Mouse (Mus musculus): Measurements from ENCODE around the gene Thumpd2. TPM values are rescaled to one million over a fixed set of nuclear protein-coding genes. Genes with fewer than 3 reads are reported as not detected.
A peak's percentile ranks its signal among the peaks of the same experiment; 100 is the strongest.

Thumpd2 gene
- polyA plus RNA-seq, 1 experiment from 2014 or later = 7.8 TPM

GRCm38 (mm10) chr17:81032957-81033356 is 31.9 kb downstream of the Thumpd2 start:
- Histone ChIP-seq H3K9me3 (replicated peaks) (no peaks in the 10 kb centered on the region), H3K4me2 (peak overlapping the region; percentile 21; the same call in 1 of the 2 replicates), H3K27me3 (no peaks in the 10 kb centered on the region), H3K4me3 (replicated peaks) (no peak overlapping the region), H3K27ac (peak overlapping the region; percentile 80), H3K9ac (no peak overlapping the region), H3K36me3 (peaks cover 59% of the 10 kb centered on the region), H3K4me1 (replicated peaks) (peaks cover 27% of the 10 kb centered on the region)
- 34% methylated on average over 2 of the region's 2 CpGs for WGBS (ENCODE audit: insufficient replicate concordance)
- DNase-seq (peak; percentile 9), ATAC-seq (ENCODE audit: low read depth) (no peak)

- Histone ChIP-seq H3K27me3 (no peaks in the 10 kb centered on the region), H3K36me3 (peaks cover 55% of the 10 kb centered on the region)
These were observed 32.9 kb downstream of the Thumpd2 start for GRCm38 (mm10) chr17:81031830-81032442.

GRCm38 (mm10) chr17:81027331-81027730 is 37.6 kb downstream of the Thumpd2 start:
- Histone ChIP-seq H3K4me2 (no peak overlapping the region), H3K9me3 (replicated peaks) (no peaks in the 10 kb centered on the region), H3K27me3 (no peaks in the 10 kb centered on the region), H3K4me3 (replicated peaks) (no peak overlapping the region), H3K36me3 (peaks cover 63% of the 10 kb centered on the region), H3K27ac (no peak overlapping the region), H3K9ac (no peak overlapping the region), H3K4me1 (replicated peaks) (peaks cover 15% of the 10 kb centered on the region)
- ATAC-seq (ENCODE audit: low read depth) (no peak), DNase-seq (no peak)
- WGBS (ENCODE audit: insufficient replicate concordance) = 87% methylated on average over 6 of the region's 6 CpGs

More at GRCm38 (mm10) chr17:81031830-81032442, 32.9 kb downstream of the Thumpd2 start:
- H3K4me2 ChIP-seq = 0 out of 2 replicates have a peak overlapping the region, but pooled peaks have one; percentile 5
- peaks cover 27% of the 10 kb centered on the region for H3K4me1 ChIP-seq (replicated peaks)
- no peak overlapping the region for H3K4me3 ChIP-seq (replicated peaks)
- no peak overlapping the region for H3K9ac ChIP-seq
- ATAC-seq (ENCODE audit: low read depth) (peak; percentile 99), DNase-seq (peak; percentile 70)
- peak overlapping the region; percentile 86 for H3K27ac ChIP-seq
- WGBS (ENCODE audit: insufficient replicate concordance) = 29% methylated on average over 3 of the region's 3 CpGs
- no peaks in the 10 kb centered on the region for H3K9me3 ChIP-seq (replicated peaks)

GRCm38 (mm10) chr17:81017132-81017531 is 47.8 kb downstream of the Thumpd2 start:
- no peak overlapping the region for H3K4me3 ChIP-seq (replicated peaks)
- no peaks in the 10 kb centered on the region for H3K36me3 ChIP-seq
- no peak overlapping the region for H3K4me2 ChIP-seq
- H3K9me3 ChIP-seq (replicated peaks) = no peaks in the 10 kb centered on the region
- ATAC-seq (ENCODE audit: low read depth) (no peak), DNase-seq (no peak)
- H3K4me1 ChIP-seq (replicated peaks) = no peaks in the 10 kb centered on the region
- H3K9ac ChIP-seq = no peak overlapping the region
- H3K27ac ChIP-seq = no peak overlapping the region
- H3K27me3 ChIP-seq = no peaks in the 10 kb centered on the region
- 70% methylated on average over 1 of the region's 1 CpGs for WGBS (ENCODE audit: insufficient replicate concordance)

GRCm38 (mm10) chr17:81015814-81016447 is 49.0 kb downstream of the Thumpd2 start:
- Histone ChIP-seq H3K9me3 (replicated peaks) (no peaks in the 10 kb centered on the region), H3K4me1 (replicated peaks) (no peaks in the 10 kb centered on the region), H3K36me3 (no peaks in the 10 kb centered on the region), H3K9ac (no peak overlapping the region), H3K27me3 (no peaks in the 10 kb centered on the region), H3K4me3 (replicated peaks) (no peak overlapping the region), H3K4me2 (no peak overlapping the region), H3K27ac (no peak overlapping the region)
- DNase-seq = peak; percentile 13
- 37% methylated on average over 4 of the region's 4 CpGs for WGBS (ENCODE audit: insufficient replicate concordance)
- ATAC-seq (ENCODE audit: low read depth) = peak; percentile 61

GRCm38 (mm10) chr17:81010844-81011685 is 53.8 kb downstream of the Thumpd2 start:
- ATAC-seq (ENCODE audit: low read depth) = no peak
- no peak for DNase-seq
- Histone ChIP-seq H3K4me1 (replicated peaks) (no peaks in the 10 kb centered on the region), H3K9me3 (replicated peaks) (no peaks in the 10 kb centered on the region), H3K27me3 (no peaks in the 10 kb centered on the region), H3K9ac (no peak overlapping the region), H3K4me3 (replicated peaks) (no peak overlapping the region), H3K36me3 (no peaks in the 10 kb centered on the region), H3K27ac (no peak overlapping the region), H3K4me2 (no peak overlapping the region)
- WGBS (ENCODE audit: insufficient replicate concordance) = 60% methylated on average over 18 of the region's 18 CpGs

GRCm38 (mm10) chr17:81010199-81010598 is 54.7 kb downstream of the Thumpd2 start:
- Histone ChIP-seq H3K4me2 (no peak overlapping the region), H3K36me3 (no peaks in the 10 kb centered on the region)

GRCm38 (mm10) chr17:81009112-81009511 is 55.8 kb downstream of the Thumpd2 start:
- Histone ChIP-seq H3K27me3 (no peaks in the 10 kb centered on the region), H3K36me3 (no peaks in the 10 kb centered on the region), H3K4me2 (no peak overlapping the region), H3K4me3 (replicated peaks) (no peak overlapping the region), H3K9ac (no peak overlapping the region), H3K27ac (no peak overlapping the region), H3K4me1 (replicated peaks) (no peaks in the 10 kb centered on the region), H3K9me3 (replicated peaks) (no peaks in the 10 kb centered on the region)
- 67% methylated on average over 10 of the region's 10 CpGs for WGBS (ENCODE audit: insufficient replicate concordance)
- ATAC-seq (ENCODE audit: low read depth) (no peak), DNase-seq (no peak)

More at GRCm38 (mm10) chr17:81010199-81010598, 54.7 kb downstream of the Thumpd2 start:
- Histone ChIP-seq H3K27me3 (no peaks in the 10 kb centered on the region), H3K27ac (no peak overlapping the region), H3K9ac (no peak overlapping the region), H3K9me3 (replicated peaks) (no peaks in the 10 kb centered on the region), H3K4me1 (replicated peaks) (no peaks in the 10 kb centered on the region), H3K4me3 (replicated peaks) (no peak overlapping the region)
- WGBS (ENCODE audit: insufficient replicate concordance) = 63% methylated on average over 3 of the region's 3 CpGs
- DNase-seq = no peak
- no peak for ATAC-seq (ENCODE audit: low read depth)

- H3K27ac ChIP-seq = no peak overlapping the region
- 73% methylated on average over 8 of the region's 8 CpGs for WGBS (ENCODE audit: insufficient replicate concordance)
These were observed 59.6 kb downstream of the Thumpd2 start for GRCm38 (mm10) chr17:81005292-81005691.

GRCm38 (mm10) chr17:81004454-81004853 is 60.4 kb downstream of the Thumpd2 start:
- 66% methylated on average over 11 of the region's 11 CpGs for WGBS (ENCODE audit: insufficient replicate concordance)
- DNase-seq (no peak), ATAC-seq (ENCODE audit: low read depth) (no peak)
- Histone ChIP-seq H3K36me3 (no peaks in the 10 kb centered on the region), H3K9me3 (replicated peaks) (no peaks in the 10 kb centered on the region), H3K27me3 (no peaks in the 10 kb centered on the region), H3K4me2 (no peak overlapping the region), H3K4me1 (replicated peaks) (no peaks in the 10 kb centered on the region), H3K9ac (no peak overlapping the region), H3K4me3 (replicated peaks) (no peak overlapping the region), H3K27ac (no peak overlapping the region)

More at GRCm38 (mm10) chr17:81005292-81005691, 59.6 kb downstream of the Thumpd2 start:
- Histone ChIP-seq H3K9me3 (replicated peaks) (no peaks in the 10 kb centered on the region), H3K4me1 (replicated peaks) (no peaks in the 10 kb centered on the region), H3K36me3 (no peaks in the 10 kb centered on the region), H3K4me3 (replicated peaks) (no peak overlapping the region), H3K9ac (no peak overlapping the region), H3K27me3 (no peaks in the 10 kb centered on the region), H3K4me2 (no peak overlapping the region)
- DNase-seq (no peak), ATAC-seq (ENCODE audit: low read depth) (no peak)

- H3K27me3 ChIP-seq = no peaks in the 10 kb centered on the region
- H3K4me3 ChIP-seq (replicated peaks) = no peak overlapping the region
- no peaks in the 10 kb centered on the region for H3K36me3 ChIP-seq
- no peak for DNase-seq
- 60% methylated on average over 5 of the region's 5 CpGs for WGBS (ENCODE audit: insufficient replicate concordance)
- H3K4me2 ChIP-seq = no peak overlapping the region
- H3K27ac ChIP-seq = no peak overlapping the region
- H3K9me3 ChIP-seq (replicated peaks) = no peaks in the 10 kb centered on the region
- H3K9ac ChIP-seq = no peak overlapping the region
- no peak for ATAC-seq (ENCODE audit: low read depth)
- no peaks in the 10 kb centered on the region for H3K4me1 ChIP-seq (replicated peaks)
These were observed 62.8 kb downstream of the Thumpd2 start for GRCm38 (mm10) chr17:81002130-81002529.
